Mouse (Mus musculus): ENCODE data around the gene Cyb5r4. TPM values are rescaled to one million over a fixed set of nuclear protein-coding genes. Genes with fewer than 3 reads are reported as not detected.

Gene Cyb5r4
- polyA plus RNA-seq, 1 experiment from 2014 or later = 49.6 TPM

GRCm38 (mm10) chr9:86991758-86992157 is 30.1 kb upstream of the Cyb5r4 start:
- Histone ChIP-seq H3K4me1 (no peaks in the 10 kb centered on the region), H3K36me3 (no peaks in the 10 kb centered on the region), H3K4me3 (no peak overlapping the region), H3K9ac (no peak overlapping the region), H3K27me3 (no peaks in the 10 kb centered on the region), H3K9me3 (no peaks in the 10 kb centered on the region), H3K27ac (no peak overlapping the region), H3K4me2 (no peak overlapping the region)
- no peak for ATAC-seq (ENCODE audit: insufficient number of reproducible peaks, low FRiP score, low TSS enrichment, low read depth)
- WGBS = 72% methylated on average over 8 of the region's 8 CpGs

GRCm38 (mm10) chr9:86997046-86997691 is 24.6 kb upstream of the Cyb5r4 start:
- Histone ChIP-seq H3K4me1 (no peaks in the 10 kb centered on the region), H3K4me2 (no peak overlapping the region), H3K9ac (no peak overlapping the region), H3K9me3 (no peaks in the 10 kb centered on the region), H3K4me3 (no peak overlapping the region), H3K27ac (no peak overlapping the region), H3K36me3 (no peaks in the 10 kb centered on the region), H3K27me3 (no peaks in the 10 kb centered on the region)
- ATAC-seq (ENCODE audit: insufficient number of reproducible peaks, low FRiP score, low TSS enrichment, low read depth) = no peak
- WGBS = 43% methylated on average over 3 of the region's 3 CpGs

GRCm38 (mm10) chr9:86999956-87000582 is 21.7 kb upstream of the Cyb5r4 start:
- no peak for ATAC-seq (ENCODE audit: insufficient number of reproducible peaks, low FRiP score, low TSS enrichment, low read depth)
- Histone ChIP-seq H3K9ac (no peak overlapping the region), H3K4me2 (no peak overlapping the region), H3K4me1 (no peaks in the 10 kb centered on the region), H3K27me3 (no peaks in the 10 kb centered on the region), H3K27ac (no peak overlapping the region), H3K36me3 (no peaks in the 10 kb centered on the region), H3K4me3 (no peak overlapping the region), H3K9me3 (no peaks in the 10 kb centered on the region)
- WGBS = 69% methylated on average over 2 of the region's 2 CpGs

GRCm38 (mm10) chr9:87004701-87005434 is 16.9 kb upstream of the Cyb5r4 start:
- no peak overlapping the region for H3K9ac ChIP-seq
- WGBS = 56% methylated on average over 6 of the region's 6 CpGs
- no peak overlapping the region for H3K4me2 ChIP-seq
- H3K4me1 ChIP-seq = no peaks in the 10 kb centered on the region
- H3K36me3 ChIP-seq = no peaks in the 10 kb centered on the region
- no peaks in the 10 kb centered on the region for H3K27me3 ChIP-seq
- no peak overlapping the region for H3K4me3 ChIP-seq
- no peak overlapping the region for H3K27ac ChIP-seq
- no peaks in the 10 kb centered on the region for H3K9me3 ChIP-seq
- ATAC-seq (ENCODE audit: insufficient number of reproducible peaks, low FRiP score, low TSS enrichment, low read depth) = no peak

- Histone ChIP-seq H3K4me1 (no peaks in the 10 kb centered on the region), H3K4me2 (no peak overlapping the region), H3K27me3 (no peaks in the 10 kb centered on the region), H3K9me3 (no peaks in the 10 kb centered on the region), H3K27ac (no peak overlapping the region), H3K4me3 (no peak overlapping the region), H3K36me3 (no peaks in the 10 kb centered on the region), H3K9ac (no peak overlapping the region)
- ATAC-seq (ENCODE audit: insufficient number of reproducible peaks, low FRiP score, low TSS enrichment, low read depth) = no peak
- 56% methylated on average over 5 of the region's 5 CpGs for WGBS
These were observed 16.4 kb upstream of the Cyb5r4 start for GRCm38 (mm10) chr9:87005435-87005779.

- Histone ChIP-seq H3K9me3 (no peaks in the 10 kb centered on the region), H3K4me1 (no peaks in the 10 kb centered on the region), H3K27ac (no peak overlapping the region), H3K4me3 (no peak overlapping the region), H3K27me3 (peaks cover 16% of the 10 kb centered on the region; the same call in 1 of the 2 replicates), H3K9ac (no peak overlapping the region), H3K36me3 (no peaks in the 10 kb centered on the region), H3K4me2 (no peak overlapping the region)
- no peak for ATAC-seq (ENCODE audit: insufficient number of reproducible peaks, low FRiP score, low TSS enrichment, low read depth)
- WGBS = 45% methylated on average over 6 of the region's 6 CpGs
These were observed 13.3 kb upstream of the Cyb5r4 start for GRCm38 (mm10) chr9:87008507-87008906.

GRCm38 (mm10) chr9:87008919-87009318 is 12.9 kb upstream of the Cyb5r4 start:
- Histone ChIP-seq H3K4me1 (no peaks in the 10 kb centered on the region), H3K4me2 (no peak overlapping the region), H3K27ac (no peak overlapping the region), H3K9me3 (no peaks in the 10 kb centered on the region), H3K9ac (no peak overlapping the region), H3K36me3 (no peaks in the 10 kb centered on the region), H3K27me3 (peaks cover 18% of the 10 kb centered on the region), H3K4me3 (no peak overlapping the region)
- 80% methylated on average over 1 of the region's 1 CpGs for WGBS
- ATAC-seq (ENCODE audit: insufficient number of reproducible peaks, low FRiP score, low TSS enrichment, low read depth) = no peak

GRCm38 (mm10) chr9:87015288-87015937 is 6.4 kb upstream of the Cyb5r4 start, which contains the start of gene Ripply2:
Ripply2 (plus strand) TSS chr9:87015537.
- Histone ChIP-seq H3K27ac (no peak within 1 kb of the TSS), H3K9me3 (no peaks in the 10 kb centered on the region), H3K4me1 (peaks cover 8% of the 10 kb centered on the region), H3K27me3 (peaks cover 52% of the 10 kb centered on the region), H3K4me3 (peak within 1 kb of the TSS; percentile 45), H3K36me3 (no peaks in the 10 kb centered on the region), H3K9ac (no peak within 1 kb of the TSS), H3K4me2 (peak within 1 kb of the TSS; percentile 82)
- ATAC-seq (ENCODE audit: insufficient number of reproducible peaks, low FRiP score, low TSS enrichment, low read depth) = 0 out of 2 replicates have a peak, but pooled peaks have one; percentile 19
- under 1% methylated on average over 70 of the region's 71 CpGs for WGBS

GRCm38 (mm10) chr9:87015938-87016294 is 5.9 kb upstream of the Cyb5r4 start:
- no peaks in the 10 kb centered on the region for H3K9me3 ChIP-seq
- H3K27ac ChIP-seq = no peak overlapping the region
- H3K4me3 ChIP-seq = peak overlapping the region; percentile 45
- H3K4me1 ChIP-seq = peaks cover 8% of the 10 kb centered on the region
- WGBS = 3% methylated on average over 10 of the region's 10 CpGs
- peak overlapping the region; percentile 82 for H3K4me2 ChIP-seq
- H3K27me3 ChIP-seq = peaks cover 52% of the 10 kb centered on the region
- no peak for ATAC-seq (ENCODE audit: insufficient number of reproducible peaks, low FRiP score, low TSS enrichment, low read depth)
- H3K9ac ChIP-seq = no peak overlapping the region
- H3K36me3 ChIP-seq = no peaks in the 10 kb centered on the region

- ATAC-seq (ENCODE audit: insufficient number of reproducible peaks, low FRiP score, low TSS enrichment, low read depth) = no peak
- WGBS = 76% methylated on average over 6 of the region's 6 CpGs
- H3K36me3 ChIP-seq = no peaks in the 10 kb centered on the region
- no peaks in the 10 kb centered on the region for H3K9me3 ChIP-seq
- no peak overlapping the region for H3K9ac ChIP-seq
- H3K4me2 ChIP-seq = no peak overlapping the region
- H3K4me3 ChIP-seq = no peak overlapping the region
- H3K27me3 ChIP-seq = no peaks in the 10 kb centered on the region
- H3K4me1 ChIP-seq = peaks cover 11% of the 10 kb centered on the region
- no peak overlapping the region for H3K27ac ChIP-seq
These were observed 4.0 kb downstream of the Cyb5r4 start for GRCm38 (mm10) chr9:87025764-87026163.

- no peak overlapping the region for H3K4me2 ChIP-seq
- no peak overlapping the region for H3K27ac ChIP-seq
- no peaks in the 10 kb centered on the region; the same call in 1 of the 2 replicates for H3K36me3 ChIP-seq
- ATAC-seq (ENCODE audit: insufficient number of reproducible peaks, low FRiP score, low TSS enrichment, low read depth) = no peak
- H3K9ac ChIP-seq = no peak overlapping the region
- 41% methylated on average over 8 of the region's 8 CpGs for WGBS
- no peaks in the 10 kb centered on the region for H3K9me3 ChIP-seq
- no peaks in the 10 kb centered on the region for H3K27me3 ChIP-seq
- no peak overlapping the region for H3K4me3 ChIP-seq
- peaks cover 6% of the 10 kb centered on the region for H3K4me1 ChIP-seq
These were observed 5.7 kb downstream of the Cyb5r4 start for GRCm38 (mm10) chr9:87027423-87028084.
